Mouse (Mus musculus): ENCODE results near the gene Kcnh7. TPM values are rescaled to one million over a fixed set of nuclear protein-coding genes. Genes with fewer than 3 reads are reported as not detected.

Kcnh7 gene
- polyA plus RNA-seq, 1 experiment: not detected

- H3K79me2 ChIP-seq (ENCODE audit: control insufficient read depth, insufficient read depth): no peaks in the 10 kb centered on the region
- H3K4me3 ChIP-seq (ENCODE audit: insufficient read depth, poor library complexity, severe bottlenecking): no peak overlapping the region
- no peaks in the 10 kb centered on the region for H3K36me3 ChIP-seq (ENCODE audit: control insufficient read depth, insufficient read depth)
- TF ChIP-seq MYOG (IDR thresholded peaks at IDR 0.05; ENCODE audit: control insufficient read depth, extremely low read depth, insufficient read length): no peak
- TF ChIP-seq FOSL1 (IDR thresholded peaks at IDR 0.05; ENCODE audit: insufficient read depth, low read length, poor library complexity, severe bottlenecking): no peak
- no peak for TF ChIP-seq MAX (IDR thresholded peaks at IDR 0.05)
- TF ChIP-seq MYOD1 (IDR thresholded peaks at IDR 0.05; ENCODE audit: control insufficient read depth, insufficient read length, low read depth): no peak
- TF ChIP-seq USF1 (IDR thresholded peaks at IDR 0.05; ENCODE audit: low read depth): no peak
- no peak for TF ChIP-seq CTCF (IDR thresholded peaks at IDR 0.05; ENCODE audit: control insufficient read depth, insufficient read depth, insufficient read length)
- TF ChIP-seq CEBPB (IDR thresholded peaks at IDR 0.05; ENCODE audit: low read depth): no peak
- H3K79me3 ChIP-seq (ENCODE audit: low read depth): no peaks in the 10 kb centered on the region
- H3ac ChIP-seq (ENCODE audit: control insufficient read depth, insufficient read length, low read depth): no peak overlapping the region
- H3K27me3 ChIP-seq (ENCODE audit: control insufficient read depth, insufficient read depth, insufficient read length): no peaks in the 10 kb centered on the region
These were observed 502.4 kb downstream of the Kcnh7 start for GRCm38 (mm10) chr2:62681667-62682066.

- H3K4me3 ChIP-seq (ENCODE audit: insufficient read depth, poor library complexity, severe bottlenecking): no peak overlapping the region
- H3K36me3 ChIP-seq (ENCODE audit: control insufficient read depth, insufficient read depth): no peaks in the 10 kb centered on the region
- H3ac ChIP-seq (ENCODE audit: control insufficient read depth, insufficient read length, low read depth): no peak overlapping the region
- no peaks in the 10 kb centered on the region for H3K79me2 ChIP-seq (ENCODE audit: control insufficient read depth, insufficient read depth)
- H3K79me3 ChIP-seq (ENCODE audit: low read depth): no peaks in the 10 kb centered on the region
- H3K27me3 ChIP-seq (ENCODE audit: control insufficient read depth, insufficient read depth, insufficient read length): no peaks in the 10 kb centered on the region
- TF ChIP-seq CTCF (IDR thresholded peaks at IDR 0.05; ENCODE audit: control insufficient read depth, insufficient read depth, insufficient read length) (no peak), MYOD1 (IDR thresholded peaks at IDR 0.05; ENCODE audit: control insufficient read depth, insufficient read length, low read depth) (no peak), MYOG (IDR thresholded peaks at IDR 0.05; ENCODE audit: control insufficient read depth, extremely low read depth, insufficient read length) (no peak), MAX (IDR thresholded peaks at IDR 0.05) (no peak), USF1 (IDR thresholded peaks at IDR 0.05; ENCODE audit: low read depth) (no peak), FOSL1 (IDR thresholded peaks at IDR 0.05; ENCODE audit: insufficient read depth, low read length, poor library complexity, severe bottlenecking) (no peak), CEBPB (IDR thresholded peaks at IDR 0.05; ENCODE audit: low read depth) (no peak)
These were observed 511.3 kb downstream of the Kcnh7 start for GRCm38 (mm10) chr2:62672788-62673187.

GRCm38 (mm10) chr2:62670767-62671166 lies 513.3 kb downstream of the Kcnh7 start:
- Histone ChIP-seq H3K79me2 (ENCODE audit: control insufficient read depth, insufficient read depth) (no peaks in the 10 kb centered on the region), H3ac (ENCODE audit: control insufficient read depth, insufficient read length, low read depth) (no peak overlapping the region), H3K4me3 (ENCODE audit: insufficient read depth, poor library complexity, severe bottlenecking) (no peak overlapping the region), H3K79me3 (ENCODE audit: low read depth) (no peaks in the 10 kb centered on the region), H3K27me3 (ENCODE audit: control insufficient read depth, insufficient read depth, insufficient read length) (no peaks in the 10 kb centered on the region), H3K36me3 (ENCODE audit: control insufficient read depth, insufficient read depth) (no peaks in the 10 kb centered on the region)
- no peak for TF ChIP-seq MYOD1 (IDR thresholded peaks at IDR 0.05; ENCODE audit: control insufficient read depth, insufficient read length, low read depth)
- TF ChIP-seq CEBPB (IDR thresholded peaks at IDR 0.05; ENCODE audit: low read depth): no peak

GRCm38 (mm10) chr2:62670301-62670700 lies 513.8 kb downstream of the Kcnh7 start:
- no peak for TF ChIP-seq CTCF (IDR thresholded peaks at IDR 0.05; ENCODE audit: control insufficient read depth, insufficient read depth, insufficient read length)
- no peak for TF ChIP-seq FOSL1 (IDR thresholded peaks at IDR 0.05; ENCODE audit: insufficient read depth, low read length, poor library complexity, severe bottlenecking)
- TF ChIP-seq MAX (IDR thresholded peaks at IDR 0.05): no peak
- no peak for TF ChIP-seq MYOG (IDR thresholded peaks at IDR 0.05; ENCODE audit: control insufficient read depth, extremely low read depth, insufficient read length)
- TF ChIP-seq USF1 (IDR thresholded peaks at IDR 0.05; ENCODE audit: low read depth): no peak
- no peak for TF ChIP-seq CEBPB (IDR thresholded peaks at IDR 0.05; ENCODE audit: low read depth)
- H3K27me3 ChIP-seq (ENCODE audit: control insufficient read depth, insufficient read depth, insufficient read length): no peaks in the 10 kb centered on the region
- no peaks in the 10 kb centered on the region for H3K36me3 ChIP-seq (ENCODE audit: control insufficient read depth, insufficient read depth)
- no peak overlapping the region for H3K4me3 ChIP-seq (ENCODE audit: insufficient read depth, poor library complexity, severe bottlenecking)
- no peaks in the 10 kb centered on the region for H3K79me2 ChIP-seq (ENCODE audit: control insufficient read depth, insufficient read depth)
- no peaks in the 10 kb centered on the region for H3K79me3 ChIP-seq (ENCODE audit: low read depth)
- H3ac ChIP-seq (ENCODE audit: control insufficient read depth, insufficient read length, low read depth): no peak overlapping the region

- Histone ChIP-seq H3K79me2 (ENCODE audit: control insufficient read depth, insufficient read depth) (no peaks in the 10 kb centered on the region), H3ac (ENCODE audit: control insufficient read depth, insufficient read length, low read depth) (no peak overlapping the region), H3K27me3 (ENCODE audit: control insufficient read depth, insufficient read depth, insufficient read length) (no peaks in the 10 kb centered on the region), H3K36me3 (ENCODE audit: control insufficient read depth, insufficient read depth) (no peaks in the 10 kb centered on the region), H3K79me3 (ENCODE audit: low read depth) (no peaks in the 10 kb centered on the region), H3K4me3 (ENCODE audit: insufficient read depth, poor library complexity, severe bottlenecking) (no peak overlapping the region)
- no peak for TF ChIP-seq MAX (IDR thresholded peaks at IDR 0.05)
- no peak for TF ChIP-seq CTCF (IDR thresholded peaks at IDR 0.05; ENCODE audit: control insufficient read depth, insufficient read depth, insufficient read length)
- no peak for TF ChIP-seq CEBPB (IDR thresholded peaks at IDR 0.05; ENCODE audit: low read depth)
- no peak for TF ChIP-seq USF1 (IDR thresholded peaks at IDR 0.05; ENCODE audit: low read depth)
- no peak for TF ChIP-seq MYOG (IDR thresholded peaks at IDR 0.05; ENCODE audit: control insufficient read depth, extremely low read depth, insufficient read length)
- no peak for TF ChIP-seq FOSL1 (IDR thresholded peaks at IDR 0.05; ENCODE audit: insufficient read depth, low read length, poor library complexity, severe bottlenecking)
- no peak for TF ChIP-seq MYOD1 (IDR thresholded peaks at IDR 0.05; ENCODE audit: control insufficient read depth, insufficient read length, low read depth)
These were observed 514.2 kb downstream of the Kcnh7 start for GRCm38 (mm10) chr2:62669848-62670247.

GRCm38 (mm10) chr2:62665536-62665935 lies 518.6 kb downstream of the Kcnh7 start:
- TF ChIP-seq USF1 (IDR thresholded peaks at IDR 0.05; ENCODE audit: low read depth) (no peak), FOSL1 (IDR thresholded peaks at IDR 0.05; ENCODE audit: insufficient read depth, low read length, poor library complexity, severe bottlenecking) (no peak), CTCF (IDR thresholded peaks at IDR 0.05; ENCODE audit: control insufficient read depth, insufficient read depth, insufficient read length) (no peak), MYOG (IDR thresholded peaks at IDR 0.05; ENCODE audit: control insufficient read depth, extremely low read depth, insufficient read length) (no peak)
- no peaks in the 10 kb centered on the region for H3K79me3 ChIP-seq (ENCODE audit: low read depth)

More at GRCm38 (mm10) chr2:62665536-62665935, 518.6 kb downstream of the Kcnh7 start:
- Histone ChIP-seq H3K27me3 (ENCODE audit: control insufficient read depth, insufficient read depth, insufficient read length) (no peaks in the 10 kb centered on the region), H3K79me2 (ENCODE audit: control insufficient read depth, insufficient read depth) (no peaks in the 10 kb centered on the region), H3K4me3 (ENCODE audit: insufficient read depth, poor library complexity, severe bottlenecking) (no peak overlapping the region), H3K36me3 (ENCODE audit: control insufficient read depth, insufficient read depth) (no peaks in the 10 kb centered on the region), H3ac (ENCODE audit: control insufficient read depth, insufficient read length, low read depth) (no peak overlapping the region)

Measured in C2C12 (cell line).